Mouse (Mus musculus) gastrocnemius, adult 8-10 months (tissue): ENCODE data around the gene Thada. TPM values are rescaled to one million over a fixed set of nuclear protein-coding genes. Genes with fewer than 3 reads are reported as not detected.
"Not testable (repeated sequence)": the region's sequence is repeated elsewhere in the genome, so short reads cannot be mapped to it uniquely, and the experiment has no call there.

ENCODE experiments used
- DNase-seq, 2 experiments: peaks; one replicate each; pipeline ENCODE4 v3.0.0; 2022; ENCODE audit warnings: low spot score in 2 of 2
- total RNA-seq, 4 experiments: library from RNA; stranded (reverse); gene quantifications; 2 replicates each; pipeline ENCODE4 v1.2.4; 2022

Gene Thada
- total RNA-seq, 4 experiments from 2014 or later: 4.4 to 6.3 (median 5.6) TPM

DNA sequence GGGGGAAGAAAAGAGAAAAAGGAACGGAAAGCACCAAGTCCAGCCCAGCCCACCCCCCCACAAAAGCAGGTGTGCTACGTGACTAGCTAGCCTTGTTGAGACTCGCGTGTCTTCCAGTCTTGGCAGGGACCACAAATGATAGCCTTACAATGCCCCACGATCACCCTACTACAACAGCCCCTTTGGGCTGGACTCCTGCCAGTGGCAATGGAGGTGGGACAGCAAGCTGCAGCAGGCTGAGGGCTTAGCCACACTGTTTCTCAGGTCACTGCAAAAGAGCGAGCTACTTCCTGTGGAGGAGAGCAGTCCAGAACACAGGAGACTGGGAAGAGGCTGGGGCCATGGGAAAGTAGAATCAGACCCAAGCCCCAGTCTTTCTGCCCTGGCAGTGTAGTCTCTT is 201.7 kb downstream of the Thada start:
- DNase-seq: no peak

GRCm38 (mm10) chr17:84263591-84263990 is 202.4 kb downstream of the Thada start:
- no peak for DNase-seq

GRCm38 (mm10) chr17:84262325-84262979 is 203.6 kb downstream of the Thada start:
- no peak for DNase-seq

GRCm38 (mm10) chr17:84261010-84261409 is 205.0 kb downstream of the Thada start:
- DNase-seq: no peak

DNA sequence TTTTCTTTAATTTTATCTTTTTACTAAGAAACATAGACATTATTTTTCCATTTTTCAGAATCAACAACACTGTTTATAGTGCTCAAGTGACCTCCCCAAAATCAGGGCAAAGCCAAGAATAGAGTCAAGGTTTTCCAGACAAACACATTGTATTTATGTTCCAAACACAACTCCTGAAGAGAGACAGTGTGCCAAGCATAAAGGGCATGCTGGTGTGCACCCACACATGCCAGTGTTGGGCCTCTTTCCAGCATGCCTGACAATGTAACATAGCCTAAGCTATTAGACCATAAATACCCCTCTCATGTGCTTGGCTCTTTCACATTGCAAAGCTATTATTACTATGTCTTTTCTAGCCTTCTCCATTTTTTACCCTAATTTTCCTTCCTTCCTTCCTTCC is 205.8 kb downstream of the Thada start:
- no peak for DNase-seq

- DNase-seq: no peak
These were observed 207.3 kb downstream of the Thada start for GRCm38 (mm10) chr17:84258638-84259261.

DNA sequence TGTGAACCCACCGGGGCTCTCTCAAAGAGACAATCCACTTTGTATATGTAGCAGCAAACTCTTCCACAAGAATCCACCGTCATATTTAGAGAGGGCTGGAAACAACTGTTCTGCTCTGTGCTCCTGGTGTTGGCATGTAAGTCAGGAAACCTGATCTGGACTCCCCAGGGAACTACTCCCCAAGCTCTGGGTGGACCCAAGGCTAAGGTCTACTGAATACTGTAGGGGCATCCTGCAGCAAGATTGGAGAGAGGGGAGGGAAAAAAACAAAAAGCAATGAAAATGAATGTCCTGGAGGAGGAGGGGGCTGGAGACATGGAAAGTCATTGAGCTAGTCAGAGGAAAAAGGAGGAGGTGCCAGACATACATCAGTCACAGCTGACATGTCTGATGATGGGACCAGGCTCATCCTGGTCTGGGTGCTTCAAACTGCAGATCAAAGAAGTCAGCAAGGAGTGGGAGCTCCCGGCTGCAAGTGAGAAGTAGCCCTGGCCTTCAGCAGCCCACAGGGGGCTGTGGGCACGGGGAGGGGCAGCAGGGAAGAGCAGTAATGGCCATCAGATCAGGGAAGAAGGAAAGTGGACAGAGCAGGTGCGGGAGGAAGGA is 208.0 kb downstream of the Thada start:
- DNase-seq: no peak

- DNase-seq: no peak
These were observed 209.7 kb downstream of the Thada start for GRCm38 (mm10) chr17:84256278-84256819.

- no peak for DNase-seq
These were observed 210.2 kb downstream of the Thada start for GRCm38 (mm10) chr17:84255841-84256240.

GRCm38 (mm10) chr17:84251426-84251825 is 214.6 kb downstream of the Thada start:
- no peak for DNase-seq

DNA sequence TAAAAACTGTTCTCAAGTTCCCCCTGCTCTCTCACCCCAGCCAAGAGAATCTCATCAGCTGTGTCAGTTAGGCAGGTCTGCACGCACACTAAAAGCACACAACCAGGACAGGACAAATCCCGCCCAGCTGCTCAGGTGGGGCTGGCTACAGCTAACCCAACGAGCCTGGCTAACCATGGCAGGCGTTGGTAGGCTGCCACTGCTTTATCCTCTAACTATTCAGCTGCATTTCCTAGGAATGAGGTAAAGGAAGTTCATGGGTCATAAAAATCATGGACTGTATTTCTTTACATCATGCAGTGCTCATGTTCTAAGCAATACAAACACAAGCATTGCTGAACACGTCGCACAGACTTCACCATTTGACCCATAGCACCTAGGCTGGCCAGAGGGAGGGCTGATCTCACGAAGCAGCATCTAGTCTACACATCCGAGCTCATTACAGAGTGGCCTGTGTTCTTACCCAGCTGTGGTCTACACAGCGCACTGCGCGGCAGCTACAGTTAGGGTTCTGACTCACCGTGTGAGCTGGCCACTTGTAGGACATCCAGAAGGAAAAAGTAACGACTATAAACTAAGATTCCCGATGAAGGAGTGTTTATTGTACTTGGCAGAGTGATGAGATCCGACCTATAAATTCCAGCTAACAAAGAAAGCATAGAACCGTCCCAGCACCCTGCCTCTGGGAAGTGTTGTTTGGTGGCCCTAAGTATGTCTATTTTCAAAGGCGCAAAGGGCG is 221.7 kb downstream of the Thada start:
- no peak for DNase-seq

DNA sequence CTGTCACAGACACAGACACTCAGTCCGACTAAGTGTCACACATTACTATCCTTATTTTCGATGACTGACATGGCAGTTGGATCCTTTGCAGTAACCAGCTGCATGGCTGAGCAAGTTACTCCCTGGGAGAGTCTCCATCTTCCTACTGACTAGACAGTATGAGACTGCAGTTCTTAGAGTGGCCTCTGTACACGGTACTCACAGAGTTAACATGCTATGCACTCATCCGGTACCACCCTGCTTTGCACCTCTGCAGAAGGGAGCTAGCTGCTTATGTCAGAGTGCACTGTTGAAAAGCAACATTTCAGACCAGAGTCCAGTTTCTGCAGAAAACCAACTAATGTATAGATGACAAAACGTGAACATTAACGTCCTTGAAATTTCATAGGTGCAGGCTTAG is 222.2 kb downstream of the Thada start:
- DNase-seq: no peak

- no peak for DNase-seq
These were observed 224.6 kb downstream of the Thada start for GRCm38 (mm10) chr17:84241308-84241957.

DNA sequence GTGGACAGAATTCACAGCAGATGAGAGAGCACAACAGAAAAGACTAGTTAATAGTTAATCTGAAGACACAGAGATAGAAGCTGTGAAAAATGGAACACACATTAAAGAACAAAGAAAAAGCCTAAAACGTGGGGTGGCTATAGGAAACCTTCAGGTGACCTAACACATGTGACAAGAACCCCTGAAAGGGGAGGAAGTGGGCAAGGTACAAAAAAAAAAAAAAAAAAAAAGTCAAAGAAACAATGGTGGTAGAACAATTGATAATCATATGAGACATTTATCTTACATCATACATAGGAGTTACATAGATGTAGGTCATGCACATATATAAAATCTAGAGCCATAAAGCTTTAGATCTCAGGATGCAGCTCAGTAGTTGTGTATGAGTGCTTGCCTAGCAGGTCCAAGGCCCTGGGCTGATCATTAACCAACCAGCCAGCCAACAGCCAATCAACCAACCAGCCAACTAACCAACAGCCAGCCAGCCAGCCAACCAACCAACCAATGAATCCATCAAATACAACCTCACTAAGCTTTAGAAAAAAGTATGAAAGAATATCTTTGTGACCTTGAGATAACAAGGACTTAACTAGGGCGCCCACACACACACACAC is 226.2 kb downstream of the Thada start:
- DNase-seq: no peak

GRCm38 (mm10) chr17:84238174-84238573 is 227.8 kb downstream of the Thada start:
- DNase-seq: no peak

DNA sequence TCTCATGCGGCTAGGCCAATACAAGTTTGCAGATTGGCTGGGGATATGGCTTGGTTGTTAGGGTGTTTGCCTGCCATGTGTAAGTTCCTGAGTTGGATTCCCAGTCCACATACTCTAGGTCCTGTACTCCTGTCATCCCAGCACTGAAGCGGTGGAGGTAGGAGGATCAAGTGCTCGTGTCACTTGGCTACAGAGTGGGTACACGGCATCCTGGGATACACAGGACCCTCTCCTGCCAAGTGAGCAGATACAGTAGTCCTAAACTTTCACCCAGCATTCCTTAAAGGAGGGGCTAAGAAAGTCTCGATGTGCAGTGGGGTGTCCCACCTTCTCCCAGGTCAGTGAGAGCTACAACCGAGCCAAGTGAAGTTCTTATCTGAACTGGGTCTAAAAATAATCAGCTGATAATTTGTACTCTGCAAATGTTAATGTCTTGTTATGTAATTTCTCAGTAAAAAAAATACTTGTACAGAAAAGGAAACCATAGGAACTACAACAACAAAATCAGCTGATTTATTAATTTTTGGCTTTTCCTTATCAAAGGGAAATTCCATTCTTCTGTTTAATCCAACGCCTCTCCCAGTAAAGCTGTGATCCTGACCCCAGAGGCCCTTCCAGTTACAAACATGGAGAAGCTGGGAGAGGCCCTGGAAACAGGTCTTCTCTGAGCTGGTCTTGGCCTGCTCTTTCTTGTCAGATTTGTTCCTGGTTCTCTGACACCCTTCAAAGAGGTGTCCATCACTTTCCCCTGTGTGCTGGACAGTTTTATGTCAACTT is 229.0 kb downstream of the Thada start:
- DNase-seq: no peak

- DNase-seq: no peak
These were observed 230.5 kb downstream of the Thada start for GRCm38 (mm10) chr17:84235399-84235928.

- DNase-seq: not testable (repeated sequence)
These were observed 231.2 kb downstream of the Thada start for GRCm38 (mm10) chr17:84234785-84235184.

DNA sequence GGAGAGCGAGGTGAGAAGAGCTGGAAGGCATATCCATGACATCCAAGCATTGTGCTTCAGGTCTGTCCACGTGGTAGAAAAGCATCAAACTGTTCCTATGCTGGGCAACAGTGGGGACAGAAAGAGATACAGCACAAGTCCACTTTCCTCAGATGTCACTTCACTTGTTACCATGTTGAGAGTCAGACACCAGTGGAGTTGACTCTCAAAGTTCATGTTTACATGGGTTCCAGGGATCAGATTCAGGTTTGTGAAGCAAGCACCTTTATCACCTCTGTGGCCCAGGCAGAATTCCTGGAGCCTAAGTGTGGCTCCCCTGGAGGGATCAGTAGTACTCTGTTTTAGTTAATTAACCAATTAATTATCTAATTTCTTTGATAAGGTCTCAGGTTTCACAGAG is 232.2 kb downstream of the Thada start:
- DNase-seq: no peak

DNA sequence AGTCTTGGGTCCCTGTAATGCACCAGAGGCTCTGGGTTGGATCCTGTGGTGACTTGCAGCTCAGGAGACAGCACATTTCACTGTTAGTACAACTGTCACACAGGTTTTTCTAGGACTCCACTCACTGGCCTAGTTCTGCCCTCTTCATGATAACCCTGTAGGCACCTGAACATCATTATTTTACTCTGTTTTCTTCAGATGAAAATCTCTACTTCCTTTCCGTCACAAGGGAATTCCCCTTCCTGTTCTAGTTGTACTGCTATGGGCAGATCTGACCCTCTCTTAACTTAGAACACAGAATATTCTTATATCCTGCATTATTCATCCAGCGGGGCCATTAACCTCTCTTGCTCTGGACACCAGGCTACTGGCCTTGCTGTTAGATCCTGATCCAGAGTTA is 234.6 kb downstream of the Thada start:
- DNase-seq: no peak
